Mouse (Mus musculus) C2C12 (cell line): ENCODE results near the gene Pcna.

ENCODE experiments used
- CEBPB ChIP-seq: IDR thresholded peaks from one replicate; pipeline ENCODE4 v1.6.1; 2011; ENCODE audit warnings: low read depth, mild to moderate bottlenecking, control low read depth, moderate library complexity
- MAX ChIP-seq: IDR thresholded peaks from one replicate; pipeline ENCODE4 v1.6.1; 2011; ENCODE audit warnings: mild to moderate bottlenecking, control low read depth
- MYOD1 ChIP-seq: IDR thresholded peaks from one replicate; pipeline ENCODE4 v1.6.1; 2011; ENCODE audit warnings: low read depth; ENCODE audit not compliant: control insufficient read depth, insufficient read length
- USF1 ChIP-seq: IDR thresholded peaks from one replicate; pipeline ENCODE4 v1.6.1; 2011; ENCODE audit warnings: low read depth, mild to moderate bottlenecking, control low read depth, moderate library complexity

- TF ChIP-seq CEBPB (no peak), MYOD1 (no peak), USF1 (no peak), MAX (no peak)
Observed at GRCm38 (mm10) chr2:132282453-132283174, 29.5 kb upstream of the Pcna start.
